In genomic region chr12:97977633-97978032, GRCm38 (mm10) we compare ENCODE assay signal across 18 mouse cellular contexts.
"Had no signal": no experiment of that assay in that cellular context is flagged by ENCODE, and none has a peak within 500 bp of the region (broad histone marks: within the 10 kb centered on the region; RNA-seq: fewer than 3 reads in every experiment).

No protein-coding gene starts in this region.

- H3K4me1 ChIP-seq: limb, embryonic 12.5 days; liver, embryonic 13.5 days; lung, embryonic 15.5 days; megakaryocyte, embryonic 14.5 days; neural tube, embryonic 12.5 days; stomach, embryonic 15.5 days had no signal

- H3K9ac ChIP-seq: limb, embryonic 12.5 days; liver, embryonic 13.5 days; liver, postnatal 0 days; lung, embryonic 15.5 days; neural tube, embryonic 12.5 days; stomach, embryonic 15.5 days had no signal

- H3K36me3 ChIP-seq: limb, embryonic 12.5 days; liver, embryonic 13.5 days; lung, embryonic 15.5 days; neural tube, embryonic 12.5 days; stomach, embryonic 15.5 days had no signal

- H3K4me3 ChIP-seq: layer of hippocampus, adult 2 months; limb, embryonic 12.5 days; liver, embryonic 13.5 days; lung, embryonic 15.5 days; megakaryocyte, embryonic 14.5 days; neural tube, embryonic 12.5 days; stomach, embryonic 15.5 days had no signal

- H3K27ac ChIP-seq: layer of hippocampus, adult 2 months; limb, embryonic 12.5 days; liver, embryonic 13.5 days; lung, embryonic 15.5 days; macrophage; neural tube, embryonic 12.5 days; stomach, embryonic 15.5 days had no signal

- H3K27me3 ChIP-seq: limb, embryonic 12.5 days; liver, embryonic 13.5 days; lung, embryonic 15.5 days; megakaryocyte, embryonic 14.5 days; neural tube, embryonic 12.5 days; stomach, embryonic 15.5 days had no signal

- DNase-seq: kidney, adult 11 months; kidney, adult 9 months; kidney, postnatal 10 days; kidney, postnatal 4 days; liver; liver, embryonic 13.5 days; liver, postnatal 0 days; lung, postnatal 14 days; right cerebral cortex, postnatal 14 days; thymus, adult 2 months; thymus, postnatal 25 days had no signal

- H3K4me2 ChIP-seq: limb, embryonic 12.5 days; liver, embryonic 13.5 days; lung, embryonic 15.5 days; neural tube, embryonic 12.5 days; stomach, embryonic 15.5 days had no signal

- ATAC-seq: liver, postnatal 0 days had no signal

- H3K9me3 ChIP-seq: limb, embryonic 12.5 days; liver, embryonic 13.5 days; lung, embryonic 15.5 days; neural tube, embryonic 12.5 days; stomach, embryonic 15.5 days had no signal
